Mouse (Mus musculus): ENCODE measurements around the gene Elmo1.

Elmo1 gene

GRCm38 (mm10) chr13:20328672-20329071, 238.3 kb downstream of the Elmo1 start:
- DNase-seq, result no peak

- DNase-seq, result no peak
Measured at GRCm38 (mm10) chr13:20330954-20331353, 240.6 kb downstream of the Elmo1 start.

- no peak for DNase-seq
Measured at GRCm38 (mm10) chr13:20335051-20335888, 244.9 kb downstream of the Elmo1 start.

- DNase-seq, result no peak
Measured at GRCm38 (mm10) chr13:20335889-20336497, 245.6 kb downstream of the Elmo1 start.

GRCm38 (mm10) chr13:20342881-20343280, 252.5 kb downstream of the Elmo1 start:
- no peak for DNase-seq

- DNase-seq, result no peak
Measured at GRCm38 (mm10) chr13:20349754-20350153, 259.4 kb downstream of the Elmo1 start.

- DNase-seq, result no peak
Measured at GRCm38 (mm10) chr13:20352631-20353030, 262.2 kb downstream of the Elmo1 start.

- no peak for DNase-seq
Measured at GRCm38 (mm10) chr13:20353862-20354603, 263.6 kb downstream of the Elmo1 start.

GRCm38 (mm10) chr13:20354604-20354999, 264.2 kb downstream of the Elmo1 start:
- DNase-seq, result no peak

- no peak for DNase-seq
Measured at GRCm38 (mm10) chr13:20362541-20362940, 272.1 kb downstream of the Elmo1 start.

- no peak for DNase-seq
Measured at GRCm38 (mm10) chr13:20365828-20366593, 275.6 kb downstream of the Elmo1 start.

GRCm38 (mm10) chr13:20370036-20370802, 279.8 kb downstream of the Elmo1 start:
- no peak for DNase-seq

GRCm38 (mm10) chr13:20371501-20371900, 281.1 kb downstream of the Elmo1 start:
- DNase-seq, result peak; percentile 6

- DNase-seq, result peak; percentile 13
Measured at GRCm38 (mm10) chr13:20372335-20372734, 281.9 kb downstream of the Elmo1 start.

GRCm38 (mm10) chr13:20378869-20379268, 288.5 kb downstream of the Elmo1 start:
- no peak for DNase-seq

- DNase-seq, result no peak
Measured at GRCm38 (mm10) chr13:20383875-20384274, 293.5 kb downstream of the Elmo1 start.

GRCm38 (mm10) chr13:20384846-20385245, 294.4 kb downstream of the Elmo1 start:
- no peak for DNase-seq

- no peak for DNase-seq
Measured at GRCm38 (mm10) chr13:20385423-20385822, 295.0 kb downstream of the Elmo1 start.

- DNase-seq, result peak; percentile 6
Measured at GRCm38 (mm10) chr13:20386462-20387141, 296.2 kb downstream of the Elmo1 start.

- DNase-seq, result no peak
Measured at GRCm38 (mm10) chr13:20392824-20393598, 302.6 kb downstream of the Elmo1 start.

- no peak for DNase-seq
Measured at GRCm38 (mm10) chr13:20397744-20398143, 307.3 kb downstream of the Elmo1 start.

Data from kidney, postnatal 14 days (tissue).